Mouse (Mus musculus) heart, postnatal 0 days (tissue): ENCODE results near the gene Slc13a5. TPM values are rescaled to one million over a fixed set of nuclear protein-coding genes. Genes with fewer than 3 reads are reported as not detected.

Source experiments
- ATAC-seq: fragments of 200-750 bp; cut with Nextera tagmentation; 2 replicates; pipeline ENCODE4 v1.8.0; 2017; ENCODE audit warnings: low read depth, moderate number of reproducible peaks, moderate library complexity; ENCODE audit not compliant: insufficient read depth
- DNase-seq: peaks from one replicate; pipeline ENCODE4 v3.0.0-alpha.2; 2016; ENCODE audit warnings: low spot score
- H3K27ac ChIP-seq: fragments of 300-500 bp; sonication (generic); 2 replicates; pipeline ENCODE4 v1.5.1; 2014; ENCODE audit warnings: low read depth, mild to moderate bottlenecking
- H3K27me3 ChIP-seq: fragments of 300-500 bp; sonication (generic); 2 replicates; pipeline ENCODE4 v1.6.1; 2014; ENCODE audit warnings: low read length, mixed read lengths; ENCODE audit not compliant: control insufficient read depth, insufficient read depth
- H3K36me3 ChIP-seq: fragments of 300-500 bp; sonication (generic); replicated peaks from 2 replicates; pipeline ENCODE4 v1.6.1; 2014; ENCODE audit warnings: low read length, mixed read lengths; ENCODE audit not compliant: control insufficient read depth, insufficient read depth
- H3K4me1 ChIP-seq: fragments of 300-500 bp; sonication (generic); 2 replicates; pipeline ENCODE4 v1.6.1; 2014; ENCODE audit warnings: antibody characterized with exemption; ENCODE audit not compliant: control insufficient read depth, insufficient read depth
- H3K4me2 ChIP-seq: fragments of 300-500 bp; sonication (generic); 2 replicates; pipeline ENCODE4 v1.6.1; 2014; ENCODE audit warnings: low read depth, mild to moderate bottlenecking, low read length, moderate library complexity
- H3K4me3 ChIP-seq: fragments of 300-500 bp; sonication (generic); 2 replicates; pipeline ENCODE4 v1.5.1; 2014; ENCODE audit warnings: low read depth, low read length
- H3K9ac ChIP-seq: fragments of 300-500 bp; sonication (generic); replicated peaks from 2 replicates; pipeline ENCODE4 v1.6.1; 2014; ENCODE audit warnings: low read depth, low read length, mixed read lengths
- H3K9me3 ChIP-seq: fragments of 300-500 bp; sonication (generic); replicated peaks from 2 replicates; pipeline ENCODE4 v1.6.1; 2016; ENCODE audit warnings: low read length; ENCODE audit not compliant: control insufficient read depth
- CTCF ChIP-seq: IDR thresholded peaks from 2 replicates; pipeline ENCODE4 v1.5.1; 2016; ENCODE audit warnings: antibody characterized with exemption, control low read depth, low read depth
- EP300 ChIP-seq: IDR thresholded peaks from 2 replicates; pipeline ENCODE4 v1.6.1; 2016; ENCODE audit warnings: antibody characterized with exemption, low read depth
- WGBS: fragments of 180-500 bp; shearing (Covaris S2); extraction: QIAGEN DNeasy Blood & Tissue Kit; methylation state at CpG from one replicate; pipeline ENCODE4 v1.1.7; 2014; 5-methylcytosine and 5-hydroxymethylcytosine counted together
- polyA plus RNA-seq: library from polyadenylated mRNA; unstranded; fragments of >200 nt; fragmentation: Nextera tagmentation; extraction: Ambion mirVana; gene quantifications from 2 replicates; pipeline ENCODE4 v1.2.1, GENCODE M21; 2015
- total RNA-seq: library from RNA; depleted of rRNA; stranded (reverse); fragments of >200 nt; gene quantifications from 2 replicates; pipeline ENCODE4 v1.2.3, GENCODE M21; 2014; ENCODE audit warnings: low replicate concordance

Slc13a5 gene
- total and polyA plus RNA-seq, 2 experiments from 2014 or later = not detected

DNA sequence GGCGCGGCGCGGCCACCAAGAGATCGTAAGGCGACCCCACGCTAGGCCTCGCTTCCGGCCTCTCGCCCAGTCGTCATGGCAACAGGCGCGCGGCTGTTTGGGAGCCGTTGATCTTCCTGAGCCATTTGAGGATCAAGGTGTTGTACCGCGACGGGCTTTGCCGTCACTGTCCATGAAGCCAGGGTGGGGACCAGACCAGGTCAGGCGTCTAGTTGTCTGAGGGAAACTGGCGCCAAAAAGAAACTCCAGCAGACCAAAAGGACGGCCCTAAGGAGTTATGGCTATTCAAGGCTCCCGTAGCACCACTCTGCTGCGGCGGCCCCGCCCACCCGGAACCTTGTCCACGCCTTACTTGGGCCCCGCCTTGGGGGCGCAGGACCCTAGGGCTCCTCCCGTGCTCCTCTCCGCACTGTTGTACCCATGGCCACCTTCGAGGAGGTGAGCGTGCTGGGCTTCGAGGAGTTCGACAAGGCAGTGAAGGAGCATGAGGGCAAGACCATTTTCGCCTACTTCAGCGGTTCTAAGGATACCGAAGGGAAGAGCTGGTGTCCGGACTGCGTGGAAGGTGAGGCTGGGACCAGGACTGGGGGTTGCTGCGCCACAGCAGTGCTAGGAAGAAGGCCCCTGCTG lies 59.7 kb downstream of the Slc13a5 start, which contains the start of the genes 4933427D14Rik and Txndc17:
Gene 4933427D14Rik (minus strand): TSS at position 256 of the 630 bp plus-strand sequence.
Gene Txndc17 (plus strand): TSS at position 344 of the 630 bp plus-strand sequence.
- Histone ChIP-seq H3K27me3 (no peaks in the 10 kb centered on the region), H3K27ac (peak within 1 kb of the TSS; percentile 40), H3K4me2 (peak within 1 kb of the TSS; percentile 91), H3K4me3 (peak within 1 kb of the TSS; percentile 81), H3K9ac (peak within 1 kb of the TSS; percentile 76), H3K4me1 (peaks cover 13% of the 10 kb centered on the region), H3K36me3 (peaks cover 25% of the 10 kb centered on the region), H3K9me3 (no peaks in the 10 kb centered on the region)
- WGBS = under 1% methylated on average over 42 of the region's 42 CpGs
- no peak for TF ChIP-seq EP300
- no peak for TF ChIP-seq CTCF
- ATAC-seq = peak; percentile 90
- DNase-seq = peak; percentile 84

DNA sequence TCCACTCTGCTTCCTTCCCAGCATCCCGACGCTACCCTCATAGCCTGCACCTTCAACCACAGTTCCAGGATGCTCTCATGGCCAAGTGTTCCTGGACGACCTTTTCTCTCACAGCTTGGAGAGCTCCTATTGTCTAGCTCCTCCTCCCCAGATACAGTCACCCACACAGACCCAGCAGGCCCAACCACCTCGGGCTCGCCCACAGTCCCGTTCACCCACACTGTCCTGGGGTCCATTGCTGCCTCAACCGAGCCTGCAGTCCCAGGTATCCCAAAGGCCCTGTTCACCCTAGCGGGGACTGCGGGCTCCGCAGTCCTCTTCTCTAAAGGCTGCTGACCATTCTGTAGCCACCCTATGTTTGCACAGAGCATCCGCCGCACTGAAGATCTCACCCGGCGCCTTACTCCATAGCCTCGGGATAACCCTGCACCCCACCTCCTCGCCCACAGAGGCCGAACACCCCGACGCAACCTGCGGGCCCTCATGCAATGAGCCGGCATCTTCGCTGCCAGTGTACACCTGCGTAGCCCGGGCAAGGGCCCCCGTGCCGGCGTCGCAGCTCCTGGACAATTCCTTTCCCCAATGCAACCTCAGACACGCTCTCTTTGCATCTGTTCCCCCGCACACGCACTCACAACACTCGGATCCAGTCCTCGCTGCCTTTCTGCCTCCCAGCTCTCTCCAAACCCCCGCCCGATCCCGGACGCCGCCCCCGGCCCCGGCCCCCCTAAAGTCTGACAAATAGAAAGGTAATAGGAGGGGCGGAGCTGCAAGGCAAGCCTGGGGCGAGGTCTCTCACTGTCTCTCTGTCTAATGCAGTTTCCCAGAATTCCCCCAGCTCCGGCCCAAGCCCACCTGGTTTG lies 60.5 kb downstream of the Slc13a5 start, which contains the start of gene Gm43951:
Gene Gm43951 (minus strand): TSS at position 500 of the 863 bp plus-strand sequence.
- peak within 1 kb of the TSS; percentile 76 for H3K9ac ChIP-seq
- no peak for TF ChIP-seq EP300
- TF ChIP-seq CTCF = no peak
- ATAC-seq = peak; percentile 50; the same call in 1 of the 2 replicates
- peak within 1 kb of the TSS; percentile 40 for H3K27ac ChIP-seq
- DNase-seq = no peak
- peak within 1 kb of the TSS; percentile 91 for H3K4me2 ChIP-seq
- no peaks in the 10 kb centered on the region for H3K27me3 ChIP-seq
- H3K36me3 ChIP-seq = peaks cover 27% of the 10 kb centered on the region
- WGBS = under 1% methylated on average over 43 of the region's 43 CpGs
- H3K4me1 ChIP-seq = peaks cover 13% of the 10 kb centered on the region
- no peaks in the 10 kb centered on the region for H3K9me3 ChIP-seq
- H3K4me3 ChIP-seq = peak within 1 kb of the TSS; percentile 81

DNA sequence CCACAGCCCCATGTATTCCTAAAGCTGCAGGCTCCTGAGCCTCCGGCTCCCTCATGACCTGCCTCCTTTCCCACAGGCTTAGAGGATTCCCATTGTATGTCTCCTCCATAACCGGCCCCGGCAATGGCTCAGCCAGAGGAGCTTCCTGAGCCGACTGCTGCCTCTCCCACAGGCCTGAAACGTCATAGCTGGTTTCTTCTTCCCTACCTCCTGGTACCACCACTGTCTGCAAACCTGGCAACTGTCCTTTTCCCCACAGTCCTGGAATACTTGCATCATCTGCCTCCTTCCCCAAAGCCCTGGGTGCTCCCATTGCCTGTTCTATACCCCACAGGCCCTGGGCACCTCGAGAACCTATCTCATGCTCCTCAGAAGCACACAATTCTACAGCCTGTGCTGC lies 61.8 kb downstream of the Slc13a5 start:
- Histone ChIP-seq H3K4me3 (no peak overlapping the region), H3K27me3 (no peaks in the 10 kb centered on the region), H3K9me3 (no peaks in the 10 kb centered on the region), H3K27ac (no peak overlapping the region), H3K9ac (no peak overlapping the region), H3K36me3 (peaks cover 21% of the 10 kb centered on the region), H3K4me1 (peaks cover 13% of the 10 kb centered on the region), H3K4me2 (no peak overlapping the region)
- no peak for TF ChIP-seq CTCF
- no peak for TF ChIP-seq EP300
- ATAC-seq (no peak), DNase-seq (no peak)
- 76% methylated on average over 6 of the region's 6 CpGs for WGBS

DNA sequence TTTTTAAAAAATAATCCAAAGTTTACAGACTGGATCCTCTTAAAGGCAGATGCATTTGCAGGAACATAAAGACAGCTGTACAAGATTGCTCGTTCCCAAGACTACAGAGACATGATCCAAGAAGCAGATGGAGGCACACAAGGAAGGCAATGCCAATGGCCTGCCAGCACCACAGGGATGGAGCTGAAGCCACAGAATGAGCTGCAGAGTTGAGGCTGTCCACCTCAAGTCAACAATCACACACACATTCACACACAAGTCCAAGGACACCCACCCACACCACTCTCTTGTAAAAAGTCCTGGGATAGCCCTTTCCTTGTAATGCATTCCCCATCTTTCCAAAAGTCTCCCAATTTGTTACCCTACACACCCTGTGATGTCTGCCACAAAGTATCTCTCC lies 63.6 kb downstream of the Slc13a5 start:
- no peak for TF ChIP-seq EP300
- no peak for TF ChIP-seq CTCF
- Histone ChIP-seq H3K27ac (no peak overlapping the region), H3K4me2 (no peak overlapping the region), H3K4me3 (no peak overlapping the region), H3K27me3 (no peaks in the 10 kb centered on the region), H3K4me1 (peaks cover 13% of the 10 kb centered on the region), H3K9me3 (no peaks in the 10 kb centered on the region), H3K36me3 (peaks cover 17% of the 10 kb centered on the region), H3K9ac (no peak overlapping the region)
- DNase-seq (no peak), ATAC-seq (no peak)
- WGBS = 79% methylated on average over 1 of the region's 1 CpGs

GRCm38 (mm10) chr11:72196506-72196905 lies 70.5 kb downstream of the Slc13a5 start:
- ATAC-seq = no peak
- H3K4me2 ChIP-seq = no peak overlapping the region
- DNase-seq = no peak
- H3K36me3 ChIP-seq = peaks cover 17% of the 10 kb centered on the region
- no peaks in the 10 kb centered on the region for H3K4me1 ChIP-seq
- H3K27me3 ChIP-seq = no peaks in the 10 kb centered on the region
- H3K9me3 ChIP-seq = no peaks in the 10 kb centered on the region
- 69% methylated on average over 8 of the region's 8 CpGs for WGBS
- H3K4me3 ChIP-seq = no peak overlapping the region
- H3K27ac ChIP-seq = peak overlapping the region; percentile 68
- H3K9ac ChIP-seq = no peak overlapping the region
- TF ChIP-seq CTCF (no peak), EP300 (no peak)
